Mouse (Mus musculus) limb, embryonic 15.5 days (tissue): Measurements from ENCODE around the gene Mxra7. TPM values are rescaled to one million over a fixed set of nuclear protein-coding genes. Genes with fewer than 3 reads are reported as not detected.
A peak's percentile ranks its signal among the peaks of the same experiment; 100 is the strongest.

Experiments used
- ATAC-seq: fragments of 200-750 bp; cut with Nextera tagmentation; 2 replicates; pipeline ENCODE4 v1.8.0; 2017; ENCODE audit warnings: low read depth, moderate TSS enrichment; ENCODE audit not compliant: insufficient number of reproducible peaks, low FRiP score, low TSS enrichment
- H3K27ac ChIP-seq: fragments of 300-500 bp; sonication (generic); 2 replicates; pipeline ENCODE4 v1.5.1; 2015; ENCODE audit warnings: moderate library complexity, mild to moderate bottlenecking, inconsistent platforms
- H3K27me3 ChIP-seq: fragments of 300-500 bp; sonication (generic); 2 replicates; pipeline ENCODE4 v1.6.1; 2015; ENCODE audit warnings: inconsistent platforms
- H3K36me3 ChIP-seq: fragments of 300-500 bp; sonication (generic); 2 replicates; pipeline ENCODE4 v1.6.1; 2015; ENCODE audit warnings: inconsistent platforms
- H3K4me1 ChIP-seq: fragments of 300-500 bp; sonication (generic); 2 replicates; pipeline ENCODE4 v1.6.1; 2015; ENCODE audit warnings: inconsistent platforms
- H3K4me2 ChIP-seq: fragments of 300-500 bp; sonication (generic); 2 replicates; pipeline ENCODE4 v1.6.1; 2015; ENCODE audit warnings: mild to moderate bottlenecking, inconsistent platforms
- H3K4me3 ChIP-seq: fragments of 300-500 bp; sonication (generic); 2 replicates; pipeline ENCODE4 v1.5.1; 2015; ENCODE audit warnings: mild to moderate bottlenecking, inconsistent platforms
- H3K9ac ChIP-seq: fragments of 300-500 bp; sonication (generic); 2 replicates; pipeline ENCODE4 v1.6.1; 2015; ENCODE audit warnings: inconsistent platforms
- H3K9me3 ChIP-seq: fragments of 300-500 bp; sonication (generic); 2 replicates; pipeline ENCODE4 v1.6.1; 2016; ENCODE audit warnings: inconsistent platforms
- WGBS: fragments of 180-500 bp; shearing (Covaris S2); methylation state at CpG from one replicate; pipeline ENCODE4 v1.1.7; 2015; 5-methylcytosine and 5-hydroxymethylcytosine counted together
- polyA plus RNA-seq: library from polyadenylated mRNA; unstranded; fragments of >200 nt; fragmentation: Nextera tagmentation; extraction: Ambion mirVana; gene quantifications from 2 replicates; pipeline ENCODE4 v1.2.1, GENCODE M21; 2015

Gene Mxra7
- polyA plus RNA-seq, 1 experiment from 2014 or later: 18.6 TPM

DNA sequence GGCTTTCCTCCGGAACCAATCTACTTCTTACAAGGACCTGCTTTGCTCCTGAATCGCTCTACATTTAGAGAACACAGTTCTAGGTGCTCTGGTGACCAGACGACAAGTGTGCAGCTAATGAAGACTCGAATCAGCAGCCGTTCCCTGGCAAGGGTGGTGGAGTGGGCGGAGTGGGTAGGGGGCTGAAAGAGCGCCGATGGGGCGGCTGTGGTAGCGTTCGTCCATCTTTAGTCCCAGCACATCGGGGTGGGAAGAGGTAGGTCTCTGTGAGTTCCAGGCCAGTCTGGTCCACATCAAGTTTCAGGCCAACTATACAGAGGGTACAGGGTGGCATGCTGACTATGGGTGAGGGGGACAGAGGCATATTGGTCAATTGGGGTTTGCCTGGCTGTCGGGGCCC, 14.2 kb downstream of the Mxra7 start:
- 69% methylated on average over 13 of the region's 13 CpGs for WGBS
- no peak for ATAC-seq
- no peaks in the 10 kb centered on the region for H3K36me3 ChIP-seq
- no peak overlapping the region for H3K4me3 ChIP-seq
- peaks cover 61% of the 10 kb centered on the region for H3K4me1 ChIP-seq
- no peaks in the 10 kb centered on the region for H3K9me3 ChIP-seq
- no peak overlapping the region for H3K4me2 ChIP-seq
- H3K27me3 ChIP-seq: 0 out of 2 replicates have a peak, but pooled peaks cover 7% of the 10 kb centered on the region
- peak overlapping the region; percentile 90 for H3K27ac ChIP-seq
- H3K9ac ChIP-seq: no peak overlapping the region

- Histone ChIP-seq H3K27ac (peak overlapping the region; percentile 90), H3K36me3 (no peaks in the 10 kb centered on the region), H3K9ac (no peak overlapping the region), H3K27me3 (0 out of 2 replicates have a peak, but pooled peaks cover 7% of the 10 kb centered on the region), H3K9me3 (no peaks in the 10 kb centered on the region), H3K4me2 (no peak overlapping the region), H3K4me3 (no peak overlapping the region), H3K4me1 (peaks cover 64% of the 10 kb centered on the region)
- WGBS: 44% methylated on average over 21 of the region's 21 CpGs
- no peak for ATAC-seq
Observed at GRCm38 (mm10) chr11:116812793-116813529, 14.9 kb downstream of the Mxra7 start.

DNA sequence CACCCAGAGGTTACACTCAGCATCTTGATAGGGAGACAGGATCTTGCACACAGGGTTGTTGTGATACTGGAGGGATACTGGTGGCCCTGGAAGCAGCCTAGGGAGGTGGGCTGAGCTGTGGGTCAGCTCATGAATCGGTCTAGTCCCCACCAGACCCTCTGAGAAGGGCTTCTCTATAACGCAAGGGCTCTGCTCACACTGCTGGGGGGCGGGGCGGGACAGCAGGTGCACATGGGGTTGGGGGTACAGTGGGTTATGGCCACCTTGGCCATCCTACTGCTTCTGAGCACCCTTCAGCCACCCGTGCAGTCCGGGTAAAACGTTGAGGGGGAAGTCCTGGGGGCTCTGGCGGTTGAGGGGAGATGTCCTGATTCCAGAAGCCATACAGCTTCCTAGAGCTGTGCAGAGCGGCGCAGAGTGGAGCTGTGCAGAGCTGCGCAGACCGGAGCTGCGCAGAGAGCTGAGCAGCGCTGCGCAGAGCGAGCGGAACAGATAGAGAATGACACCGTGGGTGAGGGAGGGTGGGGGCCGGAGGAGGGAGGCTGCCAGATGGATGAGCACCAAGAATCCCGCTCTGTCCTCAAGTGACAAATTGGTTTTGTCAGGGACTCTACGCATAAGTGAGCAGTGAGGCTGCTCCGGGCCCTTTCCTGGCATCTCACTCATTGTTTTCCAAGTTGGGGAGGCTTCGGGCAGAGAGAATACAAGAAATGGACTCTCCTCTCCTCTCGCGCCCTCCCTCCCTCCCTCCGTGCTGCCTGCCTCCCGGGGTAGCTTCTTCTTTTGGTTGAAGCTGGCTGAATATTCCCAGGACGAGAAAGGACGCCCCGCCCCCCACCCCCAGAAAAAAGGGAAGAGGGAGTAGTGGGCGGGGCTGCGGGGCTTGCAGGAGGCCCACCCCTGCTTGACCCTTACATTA, 16.6 kb downstream of the Mxra7 start:
- Histone ChIP-seq H3K4me1 (peaks cover 66% of the 10 kb centered on the region), H3K4me2 (peak overlapping the region; percentile 56), H3K27ac (peak overlapping the region; percentile 57; the same call in 1 of the 2 replicates), H3K9me3 (no peaks in the 10 kb centered on the region), H3K4me3 (peak overlapping the region; percentile 31), H3K27me3 (0 out of 2 replicates have a peak, but pooled peaks cover 7% of the 10 kb centered on the region), H3K36me3 (no peaks in the 10 kb centered on the region), H3K9ac (no peak overlapping the region)
- 15% methylated on average over 26 of the region's 32 CpGs for WGBS
- ATAC-seq: peak; percentile 48; the same call in 1 of the 2 replicates

DNA sequence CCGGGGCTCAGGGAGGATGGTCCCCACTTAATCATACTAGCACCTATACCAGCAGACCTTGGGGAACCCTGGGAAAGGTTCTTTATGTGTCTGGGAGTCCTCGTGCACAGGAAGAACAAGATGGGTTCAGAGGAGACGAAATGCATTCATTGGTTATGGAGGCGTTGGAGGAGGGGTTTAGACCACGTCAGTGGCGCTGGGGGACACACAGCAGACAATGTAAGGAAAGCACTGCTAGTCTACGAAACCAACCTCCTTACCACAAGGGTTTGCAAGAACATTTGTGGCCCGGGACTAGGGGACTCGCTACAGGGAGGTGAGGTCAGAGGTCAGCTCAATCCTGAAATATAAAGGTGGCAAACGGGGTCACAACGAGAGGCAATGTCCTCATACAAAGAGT, 17.3 kb downstream of the Mxra7 start:
- Histone ChIP-seq H3K9me3 (no peaks in the 10 kb centered on the region), H3K4me3 (no peak overlapping the region), H3K27me3 (0 out of 2 replicates have a peak, but pooled peaks cover 7% of the 10 kb centered on the region), H3K9ac (no peak overlapping the region), H3K27ac (no peak overlapping the region), H3K4me2 (no peak overlapping the region), H3K4me1 (peaks cover 61% of the 10 kb centered on the region), H3K36me3 (no peaks in the 10 kb centered on the region)
- ATAC-seq: no peak
- 73% methylated on average over 11 of the region's 11 CpGs for WGBS

DNA sequence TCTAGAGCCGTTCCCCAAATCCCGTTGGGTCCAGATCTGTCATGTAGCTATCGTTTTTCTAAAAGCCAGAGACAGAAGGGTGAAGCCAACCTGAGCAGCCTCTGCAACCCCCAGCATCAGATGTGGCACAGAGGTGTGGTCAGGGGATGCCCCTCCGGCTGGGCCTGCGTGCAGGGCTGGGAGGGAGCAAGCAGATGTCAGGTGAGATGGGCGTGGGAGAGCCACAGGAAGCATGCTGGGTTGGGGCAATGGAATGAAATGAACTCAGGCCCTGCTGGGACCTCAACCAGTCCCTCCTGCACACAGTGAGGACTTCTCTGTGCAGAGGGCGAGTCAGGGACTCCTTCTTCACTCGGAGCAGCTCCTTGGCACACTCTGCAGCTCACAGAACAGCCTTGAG, 18.3 kb downstream of the Mxra7 start:
- H3K36me3 ChIP-seq: no peaks in the 10 kb centered on the region
- no peak for ATAC-seq
- H3K4me1 ChIP-seq: peaks cover 52% of the 10 kb centered on the region
- WGBS: 84% methylated on average over 8 of the region's 8 CpGs
- H3K9me3 ChIP-seq: no peaks in the 10 kb centered on the region
- H3K9ac ChIP-seq: no peak overlapping the region
- H3K4me3 ChIP-seq: no peak overlapping the region
- 0 out of 2 replicates have a peak, but pooled peaks cover 7% of the 10 kb centered on the region for H3K27me3 ChIP-seq
- H3K27ac ChIP-seq: no peak overlapping the region
- no peak overlapping the region for H3K4me2 ChIP-seq

GRCm38 (mm10) chr11:116808811-116809395, 18.9 kb downstream of the Mxra7 start:
- Histone ChIP-seq H3K27ac (no peak overlapping the region), H3K27me3 (0 out of 2 replicates have a peak, but pooled peaks cover 7% of the 10 kb centered on the region), H3K9ac (no peak overlapping the region), H3K36me3 (peaks cover 2% of the 10 kb centered on the region; the same call in 1 of the 2 replicates), H3K4me3 (no peak overlapping the region), H3K4me2 (no peak overlapping the region), H3K4me1 (peaks cover 46% of the 10 kb centered on the region), H3K9me3 (no peaks in the 10 kb centered on the region)
- no peak for ATAC-seq
- 78% methylated on average over 11 of the region's 11 CpGs for WGBS

DNA sequence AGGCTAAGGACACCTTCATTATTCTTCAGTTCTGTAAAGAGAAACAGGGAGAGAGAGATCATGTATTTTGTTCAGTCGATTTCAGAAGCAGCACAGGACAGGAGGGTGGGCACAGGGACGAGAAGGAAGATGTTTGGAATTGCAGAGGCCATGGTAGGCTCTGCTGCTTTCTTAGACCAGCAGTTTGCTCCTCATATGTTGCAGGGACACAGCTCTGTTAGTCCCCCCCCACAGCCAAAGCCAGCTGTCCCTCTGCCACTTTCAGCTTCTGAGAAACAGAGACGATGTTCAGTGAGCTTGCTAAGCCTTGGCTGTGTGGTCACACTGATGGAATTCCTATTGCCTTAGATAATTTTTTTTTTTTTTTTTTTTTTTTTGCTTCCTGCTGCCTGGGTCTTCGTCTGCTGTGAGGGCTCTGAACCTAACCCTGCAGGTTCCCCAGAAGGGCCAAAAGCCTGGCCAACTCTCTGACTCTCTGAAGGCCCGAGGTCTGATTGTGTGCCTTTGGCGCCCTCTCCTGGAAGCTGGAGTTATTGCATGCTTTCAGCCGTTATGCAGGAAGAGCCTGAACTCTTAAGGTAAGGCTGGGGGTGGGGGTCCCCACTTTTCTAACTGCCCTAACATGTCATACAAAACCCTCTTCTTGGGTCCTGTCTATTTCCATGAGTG, 19.8 kb downstream of the Mxra7 start:
- peak; percentile 32; the same call in 1 of the 2 replicates for ATAC-seq
- H3K36me3 ChIP-seq: peaks cover 3% of the 10 kb centered on the region; the same call in 1 of the 2 replicates
- 0 out of 2 replicates have a peak overlapping the region, but pooled peaks have one; percentile 40 for H3K27ac ChIP-seq

GRCm38 (mm10) chr11:116807526-116807925, 20.3 kb downstream of the Mxra7 start:
- H3K4me2 ChIP-seq: no peak overlapping the region
- no peak for ATAC-seq
- H3K36me3 ChIP-seq: peaks cover 3% of the 10 kb centered on the region; the same call in 1 of the 2 replicates
- no peaks in the 10 kb centered on the region for H3K9me3 ChIP-seq
- 0 out of 2 replicates have a peak overlapping the region, but pooled peaks have one; percentile 40 for H3K27ac ChIP-seq
- peaks cover 32% of the 10 kb centered on the region for H3K4me1 ChIP-seq
- no peak overlapping the region for H3K4me3 ChIP-seq
- no peak overlapping the region for H3K9ac ChIP-seq
- WGBS: 81% methylated on average over 3 of the region's 3 CpGs
- 0 out of 2 replicates have a peak, but pooled peaks cover 7% of the 10 kb centered on the region for H3K27me3 ChIP-seq

More for the DNA sequence above, 19.8 kb downstream of the Mxra7 start:
- Histone ChIP-seq H3K4me1 (peaks cover 38% of the 10 kb centered on the region), H3K27me3 (0 out of 2 replicates have a peak, but pooled peaks cover 7% of the 10 kb centered on the region), H3K9ac (no peak overlapping the region), H3K4me2 (no peak overlapping the region), H3K4me3 (no peak overlapping the region), H3K9me3 (no peaks in the 10 kb centered on the region)
- 29% methylated on average over 7 of the region's 7 CpGs for WGBS

GRCm38 (mm10) chr11:116807116-116807515, 20.7 kb downstream of the Mxra7 start:
- H3K9me3 ChIP-seq: no peaks in the 10 kb centered on the region
- no peak for ATAC-seq
- 41% methylated on average over 7 of the region's 7 CpGs for WGBS
- no peak overlapping the region for H3K27ac ChIP-seq
- no peak overlapping the region for H3K4me3 ChIP-seq
- H3K36me3 ChIP-seq: peaks cover 3% of the 10 kb centered on the region; the same call in 1 of the 2 replicates
- no peak overlapping the region for H3K4me2 ChIP-seq
- peaks cover 28% of the 10 kb centered on the region for H3K4me1 ChIP-seq
- 0 out of 2 replicates have a peak, but pooled peaks cover 7% of the 10 kb centered on the region for H3K27me3 ChIP-seq
- no peak overlapping the region for H3K9ac ChIP-seq

- H3K9me3 ChIP-seq: no peaks in the 10 kb centered on the region
- H3K4me1 ChIP-seq: peaks cover 23% of the 10 kb centered on the region
- no peak overlapping the region for H3K4me3 ChIP-seq
- H3K9ac ChIP-seq: no peak overlapping the region
- 0 out of 2 replicates have a peak, but pooled peaks cover 7% of the 10 kb centered on the region for H3K27me3 ChIP-seq
- WGBS: 63% methylated on average over 15 of the region's 15 CpGs
- H3K4me2 ChIP-seq: no peak overlapping the region
- ATAC-seq: no peak
- H3K27ac ChIP-seq: no peak overlapping the region
- H3K36me3 ChIP-seq: peaks cover 3% of the 10 kb centered on the region; the same call in 1 of the 2 replicates
Observed at GRCm38 (mm10) chr11:116806136-116807071, 21.4 kb downstream of the Mxra7 start.
